Mouse (Mus musculus) right cerebral cortex, adult 2 months (tissue): Measurements from ENCODE around the gene Ugt3a1.
"Not testable (repeated sequence)": the region's sequence is repeated elsewhere in the genome, so short reads cannot be mapped to it uniquely, and the experiment has no call there.

Experiments
- DNase-seq, 2 experiments: peaks; one replicate each; pipeline ENCODE4 v3.0.0; 2021 to 2022; ENCODE audit warnings: low spot score in 2 of 2

Ugt3a1 gene

DNA sequence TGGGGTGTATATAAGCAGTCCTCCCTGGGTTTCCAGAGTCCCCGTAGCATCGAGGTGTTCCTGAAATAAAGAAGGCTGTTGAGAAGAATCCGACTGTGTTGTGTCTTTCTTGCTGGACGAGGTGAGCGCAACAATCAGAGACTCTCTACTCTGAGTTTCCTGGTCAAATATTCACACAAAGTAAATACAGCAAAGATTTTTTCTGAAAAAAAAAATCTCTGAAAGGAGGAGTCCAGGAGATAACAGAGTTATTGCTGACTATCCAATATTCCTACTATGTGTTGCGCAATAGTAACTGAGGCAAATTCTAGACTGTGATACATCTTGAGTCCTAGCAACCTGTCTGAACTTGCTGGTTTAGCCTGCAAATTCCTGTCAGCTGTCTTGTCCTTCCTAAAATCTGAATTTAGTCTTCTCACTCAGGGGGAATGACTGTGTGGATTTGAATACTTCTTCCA is at the start of gene Ugt3a1:
Gene Ugt3a1 (plus strand): TSS at position 51 of the 458 bp plus-strand sequence.
- DNase-seq = no peak

- not testable (repeated sequence) for DNase-seq
Measured at GRCm38 (mm10) chr15:9230917-9231316, 45.8 kb upstream of the Ugt3a1 start.

- DNase-seq = no peak
Measured at GRCm38 (mm10) chr15:9246345-9246744, 30.3 kb upstream of the Ugt3a1 start.

DNA sequence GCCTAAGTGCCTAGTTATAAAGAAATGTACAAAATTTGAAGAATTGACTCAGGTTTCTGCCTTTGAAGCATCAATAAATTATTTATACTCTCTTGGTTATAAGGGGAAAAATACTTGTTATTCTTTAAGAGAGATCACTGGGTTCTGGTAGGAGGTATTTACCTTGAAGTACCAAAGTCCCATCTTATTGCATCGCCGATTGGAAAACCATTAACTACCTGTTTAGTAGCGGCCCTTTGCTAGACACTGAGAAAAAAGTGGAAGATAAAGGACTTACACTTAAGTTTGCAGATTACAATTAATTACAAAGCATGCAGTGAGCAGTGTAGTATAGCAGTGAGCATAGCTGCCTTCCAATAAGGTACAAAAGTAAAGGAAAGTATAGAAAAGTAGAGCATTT is 23.8 kb upstream of the Ugt3a1 start:
- DNase-seq = no peak

DNA sequence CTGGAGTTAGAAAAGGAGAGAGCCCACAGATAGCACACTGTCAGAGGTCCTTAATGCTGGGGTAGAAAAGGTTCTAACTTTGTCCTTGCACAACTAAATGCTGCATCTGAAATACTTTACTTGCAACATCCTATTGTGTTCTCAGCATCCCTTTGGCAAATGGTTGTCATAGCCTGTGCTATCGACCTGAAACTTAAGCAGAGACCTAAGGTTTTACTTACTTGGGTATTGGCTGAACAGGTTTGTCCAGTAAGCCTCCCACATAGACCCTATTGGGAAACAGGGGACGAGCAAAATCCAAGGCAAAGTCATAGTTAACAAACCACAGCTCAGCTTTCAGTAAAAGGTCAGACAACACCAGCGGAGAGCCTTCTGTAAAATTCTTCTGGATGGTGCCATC is 16.1 kb upstream of the Ugt3a1 start:
- no peak for DNase-seq

- no peak for DNase-seq
Measured at GRCm38 (mm10) chr15:9271876-9272275, 4.8 kb upstream of the Ugt3a1 start.

DNA sequence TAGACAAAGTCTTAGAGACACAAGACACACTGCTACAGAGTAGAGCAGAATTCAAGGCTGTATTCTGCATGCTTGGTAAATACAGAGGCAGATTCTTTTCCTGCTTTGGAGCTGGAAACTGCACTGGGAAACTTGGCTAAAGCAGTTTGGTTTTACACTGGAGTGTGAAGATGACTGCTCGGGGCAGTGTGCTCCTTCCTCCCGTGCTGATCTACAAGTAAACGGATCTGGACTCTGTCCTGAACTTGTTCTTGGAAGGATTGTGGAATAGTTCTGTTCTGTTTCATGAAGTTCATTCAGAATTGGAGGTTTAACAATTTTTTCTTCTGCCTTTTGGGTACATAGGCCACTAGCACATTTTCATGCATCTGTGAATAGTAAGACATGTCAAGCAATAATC is 2.3 kb downstream of the Ugt3a1 start:
- no peak for DNase-seq

- no peak for DNase-seq
Measured at GRCm38 (mm10) chr15:9279596-9279995, 2.9 kb downstream of the Ugt3a1 start.

DNA sequence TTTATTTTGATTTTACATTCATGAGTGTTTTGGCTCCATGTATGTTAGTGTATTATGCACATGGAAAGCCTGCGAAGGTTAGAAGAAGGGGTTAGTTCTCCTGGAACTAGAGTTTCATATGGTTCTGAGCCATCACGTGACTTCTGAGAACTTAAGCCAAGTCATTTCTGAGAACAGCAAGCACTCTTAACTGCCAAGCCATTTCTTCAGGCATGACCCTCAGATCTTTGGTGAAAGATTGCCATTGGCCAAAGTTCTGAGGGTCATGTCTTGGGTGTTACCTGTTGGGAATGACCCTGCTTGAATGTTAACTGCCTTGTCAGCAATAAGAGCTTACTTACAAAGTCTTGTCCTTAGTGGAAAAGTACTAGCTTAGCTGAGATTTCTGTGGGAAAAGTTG is 6.5 kb downstream of the Ugt3a1 start:
- no peak for DNase-seq

DNA sequence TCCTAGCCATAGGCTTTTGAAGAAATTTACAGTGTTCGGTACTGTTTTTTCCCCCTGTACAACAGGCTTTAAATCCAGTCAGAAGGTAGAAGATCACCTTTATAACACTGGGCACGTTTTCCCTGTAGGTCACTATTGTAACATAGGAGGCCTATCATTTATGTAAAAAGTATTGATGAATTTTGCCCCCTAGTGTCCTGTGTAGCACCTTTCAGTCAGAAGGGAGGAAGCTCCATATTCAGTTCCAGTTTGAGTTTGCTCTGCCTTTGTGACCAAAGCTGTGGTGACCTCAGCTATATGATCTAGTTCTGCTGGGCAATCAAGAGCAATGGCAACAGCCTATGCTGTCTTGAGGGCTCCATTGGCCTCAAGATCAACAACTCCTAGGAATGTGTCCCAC is 13.0 kb downstream of the Ugt3a1 start:
- DNase-seq = no peak

DNA sequence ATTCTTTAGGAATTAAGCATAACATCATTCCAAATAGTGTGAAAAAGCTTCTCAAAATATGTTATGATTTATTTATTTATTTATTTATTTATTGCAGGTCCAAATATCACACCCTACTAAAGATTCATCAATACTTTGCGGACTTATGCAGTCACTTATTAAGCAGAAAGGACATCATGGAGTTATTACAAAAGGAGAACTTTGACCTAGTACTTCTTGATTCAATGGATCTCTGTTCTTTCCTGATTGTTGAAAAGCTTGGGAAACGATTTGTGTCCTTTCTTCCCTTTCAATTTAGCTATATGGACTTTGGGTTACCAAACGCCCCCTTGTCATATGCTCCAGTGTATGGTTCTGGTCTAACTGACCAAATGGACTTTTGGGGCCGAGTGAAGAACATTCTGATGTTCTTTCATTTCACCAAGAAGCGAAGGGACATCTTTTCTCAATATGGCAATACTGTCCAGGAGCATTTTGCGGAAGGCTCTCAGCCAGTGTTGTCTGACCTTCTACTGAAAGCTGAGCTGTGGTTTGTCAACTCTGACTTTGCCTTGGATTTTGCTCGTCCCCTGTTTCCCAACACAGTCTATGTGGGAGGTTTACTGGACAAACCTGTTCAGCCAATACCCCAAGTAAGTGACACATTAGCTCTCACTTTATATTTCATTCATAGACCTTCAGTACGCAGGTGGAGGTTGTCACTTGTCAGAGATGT is 29.4 kb downstream of the Ugt3a1 start:
- DNase-seq = no peak

DNA sequence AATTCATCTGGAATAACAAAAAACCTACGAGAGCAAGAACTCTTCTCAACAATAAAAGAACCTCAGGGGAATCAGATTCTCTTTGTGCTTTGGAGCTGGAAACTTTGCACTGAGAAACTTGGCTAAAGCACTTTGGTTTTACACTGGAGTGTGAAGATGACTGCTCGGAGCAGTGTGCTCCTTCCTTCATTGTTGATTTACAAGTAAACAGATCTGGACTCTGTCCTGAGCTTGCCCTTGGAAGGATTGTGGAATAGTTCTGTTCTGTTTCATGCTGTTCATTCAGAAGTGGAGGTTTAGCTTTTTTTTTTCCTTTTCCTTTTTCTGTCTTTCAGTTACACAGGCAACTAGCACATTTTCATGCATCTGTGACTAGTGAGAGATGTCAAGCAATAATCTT is 57.9 kb downstream of the Ugt3a1 start:
- DNase-seq = no peak

DNA sequence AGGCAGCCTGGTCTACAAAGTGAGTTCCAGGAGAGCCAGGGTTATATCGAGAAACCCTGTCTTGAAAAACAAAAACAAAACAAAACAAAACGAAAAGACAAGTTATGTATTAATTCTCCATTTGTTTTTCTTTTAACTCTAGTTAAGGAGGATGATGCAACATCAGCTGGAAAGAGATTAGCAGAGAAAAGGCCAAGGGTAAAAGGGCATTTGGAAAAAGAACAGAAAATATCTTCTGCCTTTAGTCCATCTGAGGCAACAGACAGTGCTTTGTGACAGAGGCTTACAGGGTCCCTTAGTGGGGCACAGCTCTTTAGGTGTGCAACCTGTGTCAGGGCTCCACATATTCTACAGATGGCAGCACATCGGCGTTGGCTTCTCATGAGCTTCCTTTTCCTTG is 58.7 kb downstream of the Ugt3a1 start, which contains the start of gene Ugt3a2:
Gene Ugt3a2 (plus strand): TSS at position 210 of the 400 bp plus-strand sequence.
- no peak for DNase-seq

DNA sequence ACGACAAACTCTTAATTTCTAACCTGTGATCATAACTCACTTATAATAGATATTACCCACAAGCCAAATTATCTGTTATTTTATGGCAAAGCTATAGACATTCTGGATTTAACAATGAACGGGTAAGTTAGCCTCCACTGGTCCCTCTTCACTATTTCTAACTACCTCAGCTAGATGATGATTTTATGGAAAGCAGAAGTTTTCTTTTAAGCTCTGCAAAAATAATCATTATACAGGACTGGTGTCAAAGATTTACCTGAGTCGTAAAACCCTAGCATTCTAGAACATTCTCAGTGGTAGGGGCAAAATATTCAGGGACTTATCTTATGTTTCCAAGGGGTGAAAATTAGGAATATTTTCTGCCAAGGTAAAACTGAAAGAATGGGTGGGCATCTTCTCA is 59.9 kb downstream of the Ugt3a1 start:
- DNase-seq = no peak

DNA sequence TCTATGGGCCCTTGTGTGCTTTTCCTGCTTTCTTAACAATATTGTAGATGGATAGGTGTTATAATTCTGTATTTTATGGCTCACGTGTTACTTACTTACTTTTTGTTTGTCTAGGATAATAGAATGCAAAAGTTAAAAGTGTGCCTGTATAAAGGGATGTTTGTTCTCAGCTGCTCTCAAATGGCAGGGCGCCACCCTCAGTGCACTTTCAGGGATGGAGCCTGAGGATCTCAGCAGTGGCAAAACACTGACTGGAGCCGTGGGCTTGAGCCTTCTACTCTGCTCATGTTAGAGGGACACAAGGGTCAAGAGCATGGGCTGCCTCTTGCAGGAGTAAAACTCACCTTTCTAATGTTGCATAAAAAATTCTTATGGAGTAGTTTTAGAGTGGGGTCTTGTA is 60.3 kb downstream of the Ugt3a1 start:
- no peak for DNase-seq

DNA sequence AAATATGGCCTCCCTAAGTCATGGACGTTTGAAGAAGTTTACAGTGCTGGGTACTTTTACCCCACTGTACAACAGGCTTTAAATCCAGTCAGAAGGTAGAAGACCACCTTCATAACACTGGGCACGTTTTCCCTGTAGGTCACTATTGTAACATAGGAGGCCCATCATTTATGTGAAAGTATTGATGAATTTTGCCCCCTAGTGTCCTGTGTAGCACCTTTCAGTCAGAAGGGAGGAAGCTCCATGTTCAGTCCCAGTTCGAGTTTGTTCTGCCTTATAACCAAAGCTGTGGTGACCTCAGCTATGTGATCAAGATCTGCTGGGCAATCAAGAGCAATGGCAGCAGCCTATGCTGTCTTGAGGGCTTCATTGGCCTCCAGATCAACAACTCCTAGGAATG is 72.1 kb downstream of the Ugt3a1 start:
- no peak for DNase-seq

- DNase-seq = no peak
Measured at GRCm38 (mm10) chr15:9362801-9363200, 86.1 kb downstream of the Ugt3a1 start.
